Mouse (Mus musculus) bone marrow, adult 2 months (tissue): Measurements from ENCODE around the gene Tmprss9. TPM values are rescaled to one million over a fixed set of nuclear protein-coding genes. Genes with fewer than 3 reads are reported as not detected.

Experiments
- H3K27ac ChIP-seq: fragments of 200-500 bp; 2 replicates; pipeline ENCODE4 v1.5.1; 2012; ENCODE audit warnings: low read depth, mild to moderate bottlenecking, control low read depth, inconsistent platforms, low read length; ENCODE audit not compliant: control insufficient read depth, poor library complexity, insufficient read depth
- H3K4me1 ChIP-seq: fragments of 200-500 bp; 2 replicates; pipeline ENCODE4 v1.6.1; 2011; ENCODE audit warnings: low read length; ENCODE audit not compliant: control insufficient read depth, insufficient read depth
- H3K4me3 ChIP-seq: fragments of 200-500 bp; replicated peaks from 2 replicates; pipeline ENCODE3; 2011; ENCODE audit warnings: mild to moderate bottlenecking, low read depth, low read length, control low read depth; ENCODE audit not compliant: control insufficient read depth
- CTCF ChIP-seq: fragments of 200-500 bp; IDR thresholded peaks from 2 replicates; pipeline ENCODE4 v1.5.1; 2011; ENCODE audit warnings: low read length, control low read depth; ENCODE audit not compliant: control insufficient read depth, insufficient read depth
- POLR2A ChIP-seq: fragments of 200-500 bp; IDR thresholded peaks from 2 replicates; pipeline ENCODE4 v1.6.1; 2011; ENCODE audit warnings: low read depth, mild to moderate bottlenecking, control low read depth, low read length, borderline replicate concordance; ENCODE audit not compliant: control insufficient read depth
- WGBS: fragments of 180-500 bp; shearing (Covaris S2); methylation state at CpG from one replicate; pipeline ENCODE4 v1.1.7; 2018; 5-methylcytosine and 5-hydroxymethylcytosine counted together
- polyA plus RNA-seq: library from polyadenylated mRNA; stranded (reverse); fragments of >200 nt; gene quantifications from 2 replicates; pipeline ENCODE4 v1.2.4, GENCODE M21; 2011; ENCODE audit warnings: low replicate concordance; ENCODE audit not compliant: missing spikeins, insufficient read depth, insufficient read length

Tmprss9 gene
- polyA plus RNA-seq, 1 experiment, result not detected

GRCm38 (mm10) chr10:80904709-80905108 lies 33.1 kb downstream of the Tmprss9 start:
- Histone ChIP-seq H3K27ac (no peak overlapping the region), H3K4me3 (no peak overlapping the region), H3K4me1 (no peaks in the 10 kb centered on the region; the same call in none of the 2 replicates)
- TF ChIP-seq CTCF (no peak), POLR2A (no peak)
- WGBS, result 92% methylated on average over 11 of the region's 11 CpGs

GRCm38 (mm10) chr10:80909375-80910162 lies 37.9 kb downstream of the Tmprss9 start:
- WGBS, result 94% methylated on average over 22 of the region's 22 CpGs
- H3K4me3 ChIP-seq, result no peak overlapping the region
- TF ChIP-seq POLR2A (no peak), CTCF (no peak)
- H3K27ac ChIP-seq, result no peak overlapping the region
- peaks cover 8% of the 10 kb centered on the region for H3K4me1 ChIP-seq

- Histone ChIP-seq H3K27ac (no peak overlapping the region), H3K4me1 (peaks cover 9% of the 10 kb centered on the region), H3K4me3 (no peak overlapping the region)
- 90% methylated on average over 4 of the region's 4 CpGs for WGBS
- TF ChIP-seq CTCF (no peak), POLR2A (no peak)
Observed at GRCm38 (mm10) chr10:80911354-80911753, 39.7 kb downstream of the Tmprss9 start.

- Histone ChIP-seq H3K27ac (no peak overlapping the region), H3K4me3 (no peak overlapping the region), H3K4me1 (peaks cover 9% of the 10 kb centered on the region)
- no peak for TF ChIP-seq CTCF
- no peak for TF ChIP-seq POLR2A
Observed at GRCm38 (mm10) chr10:80911891-80912290, 40.2 kb downstream of the Tmprss9 start.

DNA sequence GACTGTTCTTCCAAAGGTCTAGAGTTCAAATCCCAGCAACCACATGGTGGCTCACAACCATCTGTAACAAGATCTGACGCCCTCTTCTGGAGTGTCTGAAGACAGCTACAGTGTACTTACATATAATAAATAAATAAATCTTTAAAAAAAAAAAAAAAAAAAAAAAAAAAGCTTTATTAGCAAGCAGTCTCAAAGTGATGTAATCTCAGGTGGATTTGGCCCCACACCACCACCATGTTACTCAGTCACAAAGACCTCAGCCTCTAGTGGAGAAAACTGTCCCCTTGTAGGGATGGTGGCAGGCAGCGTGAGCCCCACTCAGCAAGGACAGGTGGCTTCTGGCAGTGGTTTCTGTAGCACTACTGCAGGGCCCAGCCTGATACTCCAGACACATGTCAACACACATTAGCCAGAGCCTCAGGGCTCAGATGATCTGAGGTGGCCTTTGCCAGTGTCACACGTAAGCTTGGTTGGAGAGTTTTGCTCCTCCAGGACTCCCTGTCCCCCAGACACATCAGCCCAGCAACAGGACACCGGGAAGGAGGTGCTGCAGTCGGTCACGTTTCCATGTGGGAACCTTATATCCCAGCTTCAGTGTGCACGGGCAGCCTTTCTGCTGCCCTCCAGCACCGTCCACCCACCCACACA lies 41.8 kb downstream of the Tmprss9 start:
- TF ChIP-seq CTCF (no peak), POLR2A (no peak)
- WGBS, result 89% methylated on average over 7 of the region's 8 CpGs
- Histone ChIP-seq H3K27ac (peak overlapping the region; percentile 58; the same call in 1 of the 2 replicates), H3K4me1 (peaks cover 11% of the 10 kb centered on the region), H3K4me3 (no peak overlapping the region)

GRCm38 (mm10) chr10:80914253-80914656 lies 42.6 kb downstream of the Tmprss9 start:
- H3K4me1 ChIP-seq, result peaks cover 11% of the 10 kb centered on the region
- H3K4me3 ChIP-seq, result no peak overlapping the region
- H3K27ac ChIP-seq, result peak overlapping the region; percentile 58
- 50% methylated on average over 5 of the region's 5 CpGs for WGBS
- TF ChIP-seq CTCF, result no peak
- no peak for TF ChIP-seq POLR2A

GRCm38 (mm10) chr10:80915260-80915659 lies 43.6 kb downstream of the Tmprss9 start:
- WGBS, result 51% methylated on average over 2 of the region's 2 CpGs
- TF ChIP-seq CTCF (no peak), POLR2A (no peak)
- H3K4me1 ChIP-seq, result peaks cover 11% of the 10 kb centered on the region
- no peak overlapping the region for H3K27ac ChIP-seq
- no peak overlapping the region for H3K4me3 ChIP-seq

DNA sequence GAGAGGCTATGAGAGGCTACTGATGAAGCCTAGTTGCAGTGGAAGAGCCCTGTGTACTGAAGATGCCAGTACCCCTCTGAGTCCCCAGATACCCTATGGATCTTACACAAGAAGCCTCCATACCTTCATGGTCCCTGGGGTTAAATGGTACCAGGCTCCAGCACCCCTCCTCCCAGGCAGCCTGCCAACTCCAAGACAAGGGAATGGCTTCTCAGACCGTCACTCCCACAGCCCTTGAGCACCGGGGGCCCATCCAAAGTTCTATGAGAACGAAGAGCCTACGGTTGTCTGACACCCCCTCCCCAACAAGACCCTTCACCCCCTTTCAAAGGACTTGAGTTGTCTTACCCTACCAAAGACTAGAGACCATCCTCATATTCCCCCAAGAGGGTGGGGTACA lies 44.1 kb downstream of the Tmprss9 start:
- Histone ChIP-seq H3K27ac (no peak overlapping the region), H3K4me1 (peaks cover 11% of the 10 kb centered on the region)
- WGBS, result 78% methylated on average over 4 of the region's 4 CpGs

More for the DNA sequence above, 44.1 kb downstream of the Tmprss9 start:
- H3K4me3 ChIP-seq, result no peak overlapping the region
- TF ChIP-seq CTCF, result no peak
- no peak for TF ChIP-seq POLR2A
